Mouse (Mus musculus): ENCODE data around the gene Gm36028. TPM values are rescaled to one million over a fixed set of nuclear protein-coding genes. Genes with fewer than 3 reads are reported as not detected.

The Gm36028 gene
- polyA plus RNA-seq (2012; rRNA removed), result 0.11 and 0.20 TPM in 2 replicates

DNA sequence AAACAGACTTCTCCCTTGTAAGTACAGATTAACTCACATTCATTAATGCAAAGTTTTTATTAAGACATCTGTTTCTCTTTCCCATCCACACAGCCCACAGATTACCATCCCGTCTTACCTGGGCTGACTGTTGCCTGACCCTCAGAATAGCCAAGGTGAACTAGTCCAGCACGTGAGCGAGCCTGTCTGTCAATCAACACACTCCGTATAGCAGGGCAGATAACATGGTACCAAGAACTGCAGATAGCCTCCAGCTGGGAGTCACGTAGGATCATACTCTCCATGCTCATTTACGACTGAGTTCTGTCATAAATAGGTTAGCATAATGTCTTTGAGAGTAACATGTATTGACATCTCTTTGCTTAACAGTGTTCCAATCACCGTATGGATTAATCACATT is at the start of gene Gm36028:
TSS of gene Gm36028 (minus strand) at position 118 of the 400 bp plus-strand sequence.

DNA sequence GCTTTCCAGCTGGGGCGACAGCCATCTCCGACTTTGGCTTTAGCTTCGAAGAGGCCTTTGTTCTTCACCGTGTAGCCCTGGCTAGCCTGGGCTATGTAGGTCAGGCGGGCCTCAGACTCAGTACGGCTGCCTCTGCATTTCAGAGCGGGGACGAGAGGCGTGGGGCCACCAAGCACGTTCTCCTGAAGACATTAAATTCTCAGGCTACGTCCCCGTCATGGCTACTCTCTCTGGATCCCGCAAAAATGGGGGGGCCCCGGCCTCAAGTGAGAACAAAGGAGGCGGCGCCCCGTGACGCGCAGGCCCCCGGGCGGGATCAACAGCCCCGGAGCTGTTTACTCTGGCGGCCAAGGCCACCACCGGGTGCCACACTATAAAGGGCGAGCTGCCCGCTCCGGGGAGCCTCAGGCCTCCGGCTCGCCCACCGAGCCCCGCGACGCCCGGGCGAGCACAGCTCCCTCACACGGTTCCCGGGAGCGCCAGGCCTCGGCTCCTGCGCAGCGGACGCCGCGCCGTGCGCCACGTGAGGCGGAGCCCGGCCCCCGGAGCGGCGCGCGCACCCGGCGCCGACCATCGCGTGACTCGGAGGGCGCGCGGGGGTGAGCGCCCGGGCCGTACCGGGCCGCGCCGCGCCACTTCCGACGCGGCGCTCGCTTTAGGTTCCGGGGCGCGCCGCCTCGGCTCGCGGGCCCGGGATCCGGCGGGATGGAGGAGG is 7.0 kb upstream of the Gm36028 start, which contains the start of gene Lrrc58:
TSS of gene Lrrc58 (plus strand) at position 599 of the 715 bp plus-strand sequence.

Other genes with a start within 250 kb of the Gm36028 start
- gene Ndufb4, start 206.7 kb downstream of the Gm36028 start, polyA plus RNA-seq (2012; rRNA removed), result 36.8 and 38.3 TPM in 2 replicates
- 13.4 and 15.0 TPM in 2 replicates for gene Fstl1, start 84.3 kb downstream of the Gm36028 start, polyA plus RNA-seq (2012; rRNA removed)
- gene Lrrc58, start 7.2 kb upstream of the Gm36028 start, polyA plus RNA-seq (2012; rRNA removed), result 5.0 and 5.7 TPM in 2 replicates
- not detected in 2 replicates for gene Gpr156, start 55.4 kb upstream of the Gm36028 start, polyA plus RNA-seq (2012; rRNA removed)
- 2.9 and 3.1 TPM in 2 replicates for gene Gsk3b, start 227.9 kb upstream of the Gm36028 start, polyA plus RNA-seq (2012; rRNA removed)

Measured in liver, embryonic 18 days (tissue).